Mouse (Mus musculus): Measurements from ENCODE around the gene Tmem151b.

- TF ChIP-seq CTCF (IDR thresholded peaks at IDR 0.05; ENCODE audit: borderline replicate concordance, insufficient read depth, low read length) (no peak), POLR2A (IDR thresholded peaks at IDR 0.05; ENCODE audit: low read depth, low read length) (no peak)
Measured at GRCm38 (mm10) chr17:45578242-45578641, 28.8 kb upstream of the Tmem151b start.
